Mouse (Mus musculus) adrenal gland, postnatal 14 days (tissue): ENCODE measurements around the gene Usp19. TPM values are rescaled to one million over a fixed set of nuclear protein-coding genes. Genes with fewer than 3 reads are reported as not detected.
A peak's percentile ranks its signal among the peaks of the same experiment; 100 is the strongest.

Source experiments
- DNase-seq: peaks from one replicate; pipeline ENCODE4 v3.0.0; 2021; ENCODE audit warnings: mixed read lengths
- total RNA-seq: library from RNA; stranded (reverse); gene quantifications from 2 replicates; pipeline ENCODE4 v1.2.3, GENCODE M21; 2021

Usp19 gene
- total RNA-seq, 1 experiment from 2014 or later: 163 TPM

DNA sequence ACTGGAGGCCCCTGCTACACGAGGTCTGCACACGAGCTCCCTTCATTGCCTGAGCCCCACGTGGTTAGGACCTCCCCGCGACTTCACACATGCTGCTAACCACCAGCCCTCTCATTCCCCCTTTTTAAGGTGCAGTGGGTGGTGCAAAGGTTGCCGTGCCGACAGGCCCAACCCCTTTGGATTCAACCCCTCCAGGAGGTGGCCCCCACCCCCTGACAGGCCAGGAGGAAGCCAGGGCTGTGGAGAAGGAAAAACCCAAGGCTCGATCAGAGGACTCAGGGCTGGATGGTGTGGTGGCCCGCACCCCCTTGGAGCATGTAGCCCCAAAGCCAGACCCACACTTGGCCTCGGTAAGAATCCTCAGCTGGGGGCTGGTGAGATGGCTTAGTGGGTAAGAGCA lies 4.5 kb downstream of the Usp19 start:
- DNase-seq: no peak

DNA sequence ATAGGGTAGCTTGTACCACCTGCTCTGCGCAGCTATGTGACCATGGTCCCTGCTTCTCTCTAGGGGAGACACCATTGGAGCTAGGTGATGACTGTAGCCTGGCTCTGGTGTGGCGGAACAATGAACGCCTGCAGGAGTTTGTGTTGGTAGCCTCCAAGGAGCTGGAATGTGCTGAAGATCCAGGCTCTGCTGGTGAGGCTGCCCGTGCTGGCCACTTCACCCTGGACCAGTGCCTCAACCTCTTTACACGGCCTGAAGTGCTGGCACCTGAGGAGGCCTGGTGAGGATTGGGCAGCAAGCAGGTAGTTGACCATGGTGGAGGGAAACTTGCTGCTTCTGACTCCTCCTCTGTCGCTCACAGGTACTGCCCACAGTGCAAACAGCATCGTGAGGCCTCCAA lies 8.8 kb downstream of the Usp19 start:
- no peak for DNase-seq

DNA sequence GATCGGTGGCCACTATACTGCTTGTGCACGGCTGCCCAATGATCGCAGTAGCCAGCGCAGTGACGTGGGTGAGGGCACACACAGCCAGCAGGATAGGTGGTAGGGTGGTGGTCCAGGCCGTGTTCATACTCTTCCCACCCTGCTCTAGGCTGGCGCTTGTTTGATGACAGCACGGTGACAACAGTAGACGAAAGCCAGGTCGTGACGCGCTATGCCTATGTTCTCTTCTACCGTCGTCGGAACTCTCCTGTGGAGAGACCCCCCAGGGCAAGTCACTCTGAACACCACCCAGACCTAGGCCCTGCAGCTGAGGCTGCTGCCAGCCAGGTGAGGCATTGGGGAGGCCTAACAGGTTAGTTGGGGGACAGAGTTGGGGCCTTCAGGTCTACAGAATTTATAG lies 9.5 kb downstream of the Usp19 start:
- DNase-seq: no peak

DNA sequence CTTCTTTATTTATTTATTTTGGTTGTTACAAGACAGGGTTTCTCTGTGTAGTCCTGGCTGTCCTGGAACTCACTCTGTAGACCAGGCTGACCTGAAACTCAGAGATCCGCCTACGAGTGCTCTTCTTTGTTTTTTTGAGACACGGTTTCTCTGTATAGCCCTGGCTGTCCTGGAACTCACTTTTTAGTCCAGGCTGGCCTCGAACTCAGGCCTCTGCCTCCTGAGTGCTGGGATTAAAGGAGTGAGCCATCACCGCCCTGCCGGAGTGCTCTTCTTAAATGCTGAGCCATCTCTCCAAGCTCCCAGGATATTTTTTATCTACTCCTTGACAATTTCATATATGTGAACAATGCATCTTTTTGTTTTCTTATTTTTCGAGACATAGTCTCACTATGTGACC lies 16.5 kb downstream of the Usp19 start:
- no peak for DNase-seq

DNA sequence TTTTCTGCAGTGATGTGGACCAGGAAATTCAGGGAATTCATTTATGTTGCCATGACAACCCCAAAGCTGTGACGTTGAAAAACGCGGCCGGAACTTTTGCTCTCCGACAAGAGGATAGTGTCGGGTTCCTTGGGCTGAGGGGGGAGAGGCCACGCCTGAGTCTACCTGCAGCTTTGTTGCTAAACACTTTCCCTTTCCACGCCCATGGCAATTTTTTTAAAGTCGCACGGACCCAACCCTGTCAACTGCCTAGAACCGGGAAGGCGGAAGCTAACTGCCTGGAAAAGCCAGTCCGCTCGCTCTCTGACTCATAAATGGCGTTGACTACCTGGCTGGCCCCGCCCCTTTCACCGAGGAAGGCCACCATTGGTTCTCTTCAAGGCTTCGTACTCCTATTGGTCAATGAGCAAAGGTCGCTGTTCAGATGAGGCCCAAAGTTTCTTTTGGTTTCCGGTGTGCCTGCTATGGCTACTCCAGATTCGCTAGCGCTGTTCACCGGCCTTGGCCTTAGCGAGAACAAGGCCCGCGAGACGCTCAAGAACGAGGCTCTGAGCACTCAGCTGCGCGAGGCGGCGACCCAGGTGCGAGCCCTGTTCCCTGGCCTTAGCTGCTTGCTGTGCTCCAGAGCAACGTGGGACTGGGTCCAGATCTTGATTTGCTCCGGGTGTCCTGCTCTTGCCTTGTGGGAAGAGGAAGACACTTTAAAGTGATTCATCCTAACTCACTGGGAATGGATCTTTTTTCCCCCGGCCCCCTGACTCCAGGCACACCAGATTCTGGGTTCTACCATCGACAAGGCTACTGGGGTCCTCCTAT lies 17.4 kb downstream of the Usp19 start, which contains the start of gene Qars:
Gene Qars, plus strand, starts transcription at position 88 of the 816 bp plus-strand sequence.
- DNase-seq: peak; percentile 97

DNA sequence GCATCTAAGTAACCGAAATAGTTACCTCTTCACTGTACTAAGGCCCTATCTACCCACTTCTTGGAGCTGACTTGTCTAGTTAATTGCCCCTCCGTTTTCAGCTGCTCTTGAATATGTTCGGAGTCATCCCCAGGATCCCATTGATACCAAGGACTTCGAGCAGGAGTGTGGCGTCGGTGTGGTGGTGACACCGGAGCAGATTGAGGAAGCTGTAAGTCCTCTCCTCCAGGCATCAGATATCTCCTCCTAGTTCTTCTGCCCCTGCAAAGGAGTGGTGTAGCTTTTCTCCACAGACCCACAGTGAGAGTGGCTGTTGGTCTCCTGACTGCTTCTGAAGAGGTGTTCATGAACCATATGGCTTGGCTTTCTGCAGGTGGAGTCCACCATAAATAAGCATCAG lies 18.4 kb downstream of the Usp19 start:
- DNase-seq: no peak

GRCm38 (mm10) chr9:108516380-108517251 lies 26.2 kb downstream of the Usp19 start, which contains the start of gene Qrich1:
Qrich1 (plus strand) TSS chr9:108516806.
- peak; percentile 95 for DNase-seq

- peak; percentile 94 for DNase-seq
These were observed 27.0 kb downstream of the Usp19 start for GRCm38 (mm10) chr9:108517253-108517930.

DNA sequence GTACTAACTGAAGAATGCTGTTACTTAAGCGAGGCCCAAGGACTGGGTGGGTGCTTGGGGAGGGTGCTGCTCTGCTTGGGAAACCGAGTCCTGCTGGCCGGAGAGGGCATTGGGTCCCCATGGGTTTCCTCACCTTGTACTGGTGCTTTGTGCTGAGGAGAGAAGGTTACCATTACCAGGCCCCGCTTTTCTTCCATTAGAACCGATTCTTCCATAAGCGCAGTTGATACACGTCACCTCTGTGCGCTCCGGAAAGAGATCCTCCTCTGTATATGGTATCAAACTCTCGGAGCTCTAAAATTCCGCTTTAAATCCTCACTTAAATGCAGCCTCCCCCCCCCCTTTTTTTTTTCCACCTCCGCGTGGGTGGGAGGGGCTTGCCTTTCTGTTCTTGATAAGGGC lies 27.5 kb downstream of the Usp19 start:
- DNase-seq: peak; percentile 68

GRCm38 (mm10) chr9:108521604-108522003 lies 31.2 kb downstream of the Usp19 start:
- no peak for DNase-seq

DNA sequence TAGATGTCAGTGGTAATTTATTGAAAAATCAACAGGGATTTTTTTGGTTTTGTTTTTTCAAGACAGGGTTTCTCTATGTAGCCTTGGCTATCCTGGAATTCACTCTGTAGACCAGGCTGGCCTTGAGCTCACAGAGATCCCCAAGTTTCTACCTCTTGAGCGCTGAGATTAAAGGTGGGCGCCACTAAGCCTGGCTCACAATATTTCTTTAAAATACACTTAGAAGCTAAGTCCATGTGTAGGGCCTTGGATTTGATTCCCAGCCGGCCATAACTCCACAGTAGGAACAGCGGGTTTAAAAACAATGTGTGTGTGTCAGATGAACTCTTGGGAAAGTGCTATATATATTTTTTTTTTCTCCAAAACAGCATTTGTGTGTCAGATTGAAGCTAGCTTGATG lies 32.9 kb downstream of the Usp19 start:
- DNase-seq: no peak

- DNase-seq: peak; percentile 53
These were observed 35.0 kb downstream of the Usp19 start for GRCm38 (mm10) chr9:108525400-108525799.

DNA sequence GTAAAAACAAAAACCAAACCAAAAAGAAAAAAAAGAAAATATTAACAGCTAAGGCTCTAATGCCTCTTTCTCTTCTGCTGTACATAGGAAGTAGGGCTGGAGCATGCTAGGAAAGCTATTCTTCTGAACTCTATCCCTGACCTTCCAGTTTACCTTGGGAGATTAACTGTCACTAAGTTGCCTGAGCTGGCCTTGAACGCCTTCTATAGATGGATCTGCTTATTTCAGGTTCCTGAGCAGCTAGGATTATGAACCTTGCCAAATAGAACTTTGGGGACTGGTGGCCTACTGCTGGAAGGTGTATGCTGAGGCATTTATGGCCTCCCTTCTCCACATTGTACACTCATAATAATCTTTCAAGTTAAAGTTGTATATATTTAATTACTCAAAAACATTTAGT lies 40.6 kb downstream of the Usp19 start:
- no peak for DNase-seq

DNA sequence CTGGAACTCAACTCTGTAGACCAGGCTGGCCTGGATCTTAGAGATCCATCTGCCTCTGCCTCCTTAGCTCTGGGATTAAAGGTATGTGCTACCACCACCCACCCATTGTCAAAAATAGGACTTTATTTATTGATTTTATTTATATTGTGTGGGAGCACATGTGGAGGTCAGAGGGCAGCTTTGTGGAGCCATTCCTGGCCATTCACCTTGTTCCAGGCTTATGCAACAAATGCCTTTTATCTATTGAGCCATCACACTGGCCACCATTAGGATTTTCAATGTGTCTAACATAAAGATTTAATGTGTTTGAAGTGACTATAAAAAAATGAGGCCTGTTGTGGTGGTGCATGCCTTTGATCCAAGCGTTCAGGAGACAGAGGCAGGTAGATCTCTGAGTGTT lies 41.1 kb downstream of the Usp19 start:
- DNase-seq: no peak

DNA sequence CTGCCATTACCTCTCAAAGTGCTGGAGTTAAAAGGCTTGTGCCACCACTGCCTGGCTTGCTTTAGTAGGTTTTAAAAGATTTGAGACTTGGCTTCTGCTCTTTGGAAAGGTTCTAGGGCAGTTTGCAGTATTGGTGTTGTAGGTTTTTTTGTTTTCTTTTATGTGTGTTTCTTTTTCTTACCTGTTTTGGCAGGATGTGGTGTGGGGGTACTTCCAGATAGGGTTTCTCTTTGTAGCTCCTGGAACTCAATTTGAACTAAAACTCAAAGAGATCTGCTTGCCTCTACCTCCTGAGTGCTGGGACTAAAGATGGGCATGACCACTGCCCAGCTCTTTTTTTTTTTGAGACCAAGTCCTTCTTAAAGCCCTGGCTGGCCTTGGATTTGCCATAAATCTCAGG lies 50.4 kb downstream of the Usp19 start:
- no peak for DNase-seq

DNA sequence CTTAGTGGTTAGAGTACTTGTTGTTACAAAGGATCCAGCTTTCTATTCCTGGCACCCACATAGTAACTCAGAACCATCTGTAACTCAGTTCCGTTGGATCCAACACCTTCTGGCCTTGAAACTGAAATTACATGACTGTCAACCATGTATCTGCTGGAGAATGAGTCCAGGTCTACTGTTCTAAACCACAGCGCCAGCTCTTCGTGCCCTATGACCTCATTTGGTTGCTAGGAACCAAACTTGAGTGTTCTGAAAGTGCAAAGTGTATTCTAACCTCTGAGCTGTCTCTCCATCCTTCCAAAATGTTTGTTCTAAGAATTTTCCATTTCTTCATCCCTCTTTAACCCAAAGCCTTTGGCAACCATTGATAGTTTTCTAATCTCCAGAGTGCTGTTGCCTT lies 55.6 kb downstream of the Usp19 start:
- DNase-seq: no peak

DNA sequence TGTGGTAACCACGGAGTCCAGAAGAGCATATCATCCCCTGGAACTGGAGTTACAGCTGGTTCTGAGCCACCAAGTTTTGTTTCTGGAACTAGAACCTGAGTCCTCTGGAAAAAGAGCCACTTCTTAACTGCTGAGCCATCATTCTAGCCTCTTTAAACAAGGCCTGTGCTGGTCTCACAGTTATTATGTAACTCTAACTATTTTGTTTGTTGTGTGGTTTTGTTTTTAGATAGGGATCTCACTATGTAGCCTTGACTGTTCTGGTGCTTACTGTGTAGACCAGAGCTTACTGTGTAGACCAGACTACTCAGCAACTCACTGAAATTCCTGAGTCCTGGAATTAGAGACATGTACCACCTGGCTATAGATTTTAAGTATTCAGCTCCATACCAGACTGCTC lies 56.5 kb downstream of the Usp19 start:
- no peak for DNase-seq

Other genes starting within 250 kb of the Usp19 start
- 156 and 176 TPM in 2 replicates for gene Dag1, start 226.6 kb upstream of the Usp19 start, total RNA-seq
- gene Nicn1, start 200.2 kb upstream of the Usp19 start, total RNA-seq: 16.9 and 21.2 TPM in 2 replicates
- gene Amt, start 193.7 kb upstream of the Usp19 start, total RNA-seq: 6.8 and 13.2 TPM in 2 replicates
- gene Rhoa, start 184.5 kb upstream of the Usp19 start, total RNA-seq: 359 and 362 TPM in 2 replicates
- gene Tcta, start 184.4 kb upstream of the Usp19 start, total RNA-seq: 30.4 and 34.1 TPM in 2 replicates
- gene Gpx1, start 151.7 kb upstream of the Usp19 start, total RNA-seq: 551 and 754 TPM in 2 replicates
- gene Usp4, start 142.7 kb upstream of the Usp19 start, total RNA-seq: 101 and 117 TPM in 2 replicates
- gene 1700102P08Rik, start 97.8 kb upstream of the Usp19 start, total RNA-seq: 0.74 and 1.4 TPM in 2 replicates
- not detected in 2 replicates for gene Ccdc36, start 62.1 kb upstream of the Usp19 start, total RNA-seq
- not detected in 2 replicates for gene BC048562, start 54.1 kb upstream of the Usp19 start, total RNA-seq
- gene Ccdc71, start 30.1 kb upstream of the Usp19 start, total RNA-seq: 35.1 and 36.4 TPM in 2 replicates
- 29.7 and 30.9 TPM in 2 replicates for gene Klhdc8b, start 29.0 kb upstream of the Usp19 start, total RNA-seq
- 121 and 124 TPM in 2 replicates for gene Lamb2, start 10.9 kb upstream of the Usp19 start, total RNA-seq
- gene Qars, start 17.1 kb downstream of the Usp19 start, total RNA-seq: 179 and 190 TPM in 2 replicates
- 114 and 125 TPM in 2 replicates for gene Qrich1, start 26.2 kb downstream of the Usp19 start, total RNA-seq
- gene Impdh2, start 69.7 kb downstream of the Usp19 start, total RNA-seq: 99.2 and 110 TPM in 2 replicates
- gene Ndufaf3, start 76.8 kb downstream of the Usp19 start, total RNA-seq: 55.5 and 67.2 TPM in 2 replicates
- 48.8 and 51.5 TPM in 2 replicates for gene Dalrd3, start 79.3 kb downstream of the Usp19 start, total RNA-seq
- 91.0 and 102 TPM in 2 replicates for gene Wdr6, start 88.1 kb downstream of the Usp19 start, total RNA-seq
- gene P4htm, start 107.1 kb downstream of the Usp19 start, total RNA-seq: 4.7 and 7.7 TPM in 2 replicates
- 59.7 and 61.3 TPM in 2 replicates for gene Arih2, start 158.8 kb downstream of the Usp19 start, total RNA-seq
- 334 and 350 TPM in 2 replicates for gene Slc25a20, start 171.5 kb downstream of the Usp19 start, total RNA-seq
- gene Prkar2a, start 198.7 kb downstream of the Usp19 start, total RNA-seq: 36.3 and 37.4 TPM in 2 replicates